Mouse (Mus musculus) liver, adult 10 weeks (tissue): Measurements from ENCODE around the gene Timm8b. TPM values are rescaled to one million over a fixed set of nuclear protein-coding genes. Genes with fewer than 3 reads are reported as not detected.

Experiments
- polyA plus RNA-seq: library from polyadenylated mRNA; stranded (reverse); fragments of 350-450 nt; fragmentation: Illumina TruSeq; extraction: RNeasy Lipid Tissue Mini Kit (QIAGEN cat#74804); gene quantifications from one replicate; pipeline ENCODE4 v1.2.3, GENCODE M21; 2014; ENCODE audit warnings: low read depth, low replicate concordance

Timm8b gene
- 69.1 TPM for polyA plus RNA-seq

GRCm38 (mm10) chr9:50603189-50603997 is at the start of gene Timm8b, which contains the start of gene Sdhd:
Timm8b (plus strand) TSS chr9:50603910.
Sdhd (minus strand) TSS chr9:50603812.

GRCm38 (mm10) chr9:50554241-50555093 is 49.2 kb upstream of the Timm8b start, which contains the start of gene Il18:
Il18 (plus strand) TSS chr9:50554827.

GRCm38 (mm10) chr9:50555094-50555446 is 48.6 kb upstream of the Timm8b start, which contains the start of gene Bco2:
Bco2 (minus strand) TSS chr9:50555181.

GRCm38 (mm10) chr9:50561145-50561917 is 42.4 kb upstream of the Timm8b start, which contains the start of gene Tex12:
Tex12 (minus strand) TSS chr9:50561325.

GRCm38 (mm10) chr9:50616766-50617603 is 13.3 kb downstream of the Timm8b start, which contains the start of the genes Pih1d2 and Nkapd1:
Pih1d2 (plus strand) TSS chr9:50617321.
Nkapd1 (minus strand) TSS chr9:50617464.

Other genes starting within 250 kb of the Timm8b start
- gene Plet1, start 109.4 kb upstream of the Timm8b start, polyA plus RNA-seq, result 2.0 TPM
- 132 TPM for gene Pts, start 75.2 kb upstream of the Timm8b start, polyA plus RNA-seq
- 92.4 TPM for gene Il18, start 49.1 kb upstream of the Timm8b start, polyA plus RNA-seq
- gene Bco2, start 48.7 kb upstream of the Timm8b start, polyA plus RNA-seq, result 31.7 TPM
- gene Tex12, start 42.6 kb upstream of the Timm8b start, polyA plus RNA-seq, result 6.3 TPM
- gene Sdhd, start 98 bp upstream of the Timm8b start, polyA plus RNA-seq, result 263 TPM
- 1.2 TPM for gene Pih1d2, start 13.4 kb downstream of the Timm8b start, polyA plus RNA-seq
- gene Nkapd1, start 13.6 kb downstream of the Timm8b start, polyA plus RNA-seq, result 32.2 TPM
- gene Dlat, start 55.9 kb downstream of the Timm8b start, polyA plus RNA-seq, result 70.5 TPM
- 14.7 TPM for gene Dixdc1, start 135.6 kb downstream of the Timm8b start, polyA plus RNA-seq
- gene 2310030G06Rik, start 142.6 kb downstream of the Timm8b start, polyA plus RNA-seq, result 31.9 TPM
- gene Cryab, start 147.4 kb downstream of the Timm8b start, polyA plus RNA-seq, result 2.7 TPM
- gene Hspb2, start 148.4 kb downstream of the Timm8b start, polyA plus RNA-seq, result not detected
- gene Fdxacb1, start 164.3 kb downstream of the Timm8b start, polyA plus RNA-seq, result 4.0 TPM
- 5.4 TPM for gene Alg9, start 171.1 kb downstream of the Timm8b start, polyA plus RNA-seq
- 88.7 TPM for gene 1110032A03Rik, start 171.6 kb downstream of the Timm8b start, polyA plus RNA-seq
- 21.9 TPM for gene Ppp2r1b, start 241.4 kb downstream of the Timm8b start, polyA plus RNA-seq